Mouse (Mus musculus) heart, postnatal 0 days (tissue): Measurements from ENCODE around the gene Srd5a1. TPM values are rescaled to one million over a fixed set of nuclear protein-coding genes. Genes with fewer than 3 reads are reported as not detected.
"Not testable (repeated sequence)": the region's sequence is repeated elsewhere in the genome, so short reads cannot be mapped to it uniquely, and the experiment has no call there.

ENCODE experiments used
- ATAC-seq: fragments of 200-750 bp; cut with Nextera tagmentation; 2 replicates; pipeline ENCODE4 v1.8.0; 2017; ENCODE audit warnings: low read depth, moderate number of reproducible peaks, moderate library complexity; ENCODE audit not compliant: insufficient read depth
- DNase-seq: peaks from one replicate; pipeline ENCODE4 v3.0.0-alpha.2; 2016; ENCODE audit warnings: low spot score
- H3K27ac ChIP-seq: fragments of 300-500 bp; sonication (generic); 2 replicates; pipeline ENCODE4 v1.5.1; 2014; ENCODE audit warnings: low read depth, mild to moderate bottlenecking
- H3K27me3 ChIP-seq: fragments of 300-500 bp; sonication (generic); 2 replicates; pipeline ENCODE4 v1.6.1; 2014; ENCODE audit warnings: low read length, mixed read lengths; ENCODE audit not compliant: control insufficient read depth, insufficient read depth
- H3K36me3 ChIP-seq: fragments of 300-500 bp; sonication (generic); replicated peaks from 2 replicates; pipeline ENCODE4 v1.6.1; 2014; ENCODE audit warnings: low read length, mixed read lengths; ENCODE audit not compliant: control insufficient read depth, insufficient read depth
- H3K4me1 ChIP-seq: fragments of 300-500 bp; sonication (generic); 2 replicates; pipeline ENCODE4 v1.6.1; 2014; ENCODE audit warnings: antibody characterized with exemption; ENCODE audit not compliant: control insufficient read depth, insufficient read depth
- H3K4me2 ChIP-seq: fragments of 300-500 bp; sonication (generic); 2 replicates; pipeline ENCODE4 v1.6.1; 2014; ENCODE audit warnings: low read depth, mild to moderate bottlenecking, low read length, moderate library complexity
- H3K4me3 ChIP-seq: fragments of 300-500 bp; sonication (generic); 2 replicates; pipeline ENCODE4 v1.5.1; 2014; ENCODE audit warnings: low read depth, low read length
- H3K9ac ChIP-seq: fragments of 300-500 bp; sonication (generic); replicated peaks from 2 replicates; pipeline ENCODE4 v1.6.1; 2014; ENCODE audit warnings: low read depth, low read length, mixed read lengths
- H3K9me3 ChIP-seq: fragments of 300-500 bp; sonication (generic); replicated peaks from 2 replicates; pipeline ENCODE4 v1.6.1; 2016; ENCODE audit warnings: low read length; ENCODE audit not compliant: control insufficient read depth
- CTCF ChIP-seq: IDR thresholded peaks from 2 replicates; pipeline ENCODE4 v1.5.1; 2016; ENCODE audit warnings: antibody characterized with exemption, control low read depth, low read depth
- EP300 ChIP-seq: IDR thresholded peaks from 2 replicates; pipeline ENCODE4 v1.6.1; 2016; ENCODE audit warnings: antibody characterized with exemption, low read depth
- WGBS: fragments of 180-500 bp; shearing (Covaris S2); extraction: QIAGEN DNeasy Blood & Tissue Kit; methylation state at CpG from one replicate; pipeline ENCODE4 v1.1.7; 2014; 5-methylcytosine and 5-hydroxymethylcytosine counted together
- polyA plus RNA-seq: library from polyadenylated mRNA; unstranded; fragments of >200 nt; fragmentation: Nextera tagmentation; extraction: Ambion mirVana; gene quantifications from 2 replicates; pipeline ENCODE4 v1.2.1, GENCODE M21; 2015
- total RNA-seq: library from RNA; depleted of rRNA; stranded (reverse); fragments of >200 nt; gene quantifications from 2 replicates; pipeline ENCODE4 v1.2.3, GENCODE M21; 2014; ENCODE audit warnings: low replicate concordance

Gene Srd5a1
- total and polyA plus RNA-seq, 2 experiments from 2014 or later = 3.3 to 3.5 TPM

- 71% methylated on average over 5 of the region's 5 CpGs for whole genome bisulfite sequencing
These were observed 9.9 kb downstream of the Srd5a1 start for GRCm38 (mm10) chr13:69601321-69601720.

DNA sequence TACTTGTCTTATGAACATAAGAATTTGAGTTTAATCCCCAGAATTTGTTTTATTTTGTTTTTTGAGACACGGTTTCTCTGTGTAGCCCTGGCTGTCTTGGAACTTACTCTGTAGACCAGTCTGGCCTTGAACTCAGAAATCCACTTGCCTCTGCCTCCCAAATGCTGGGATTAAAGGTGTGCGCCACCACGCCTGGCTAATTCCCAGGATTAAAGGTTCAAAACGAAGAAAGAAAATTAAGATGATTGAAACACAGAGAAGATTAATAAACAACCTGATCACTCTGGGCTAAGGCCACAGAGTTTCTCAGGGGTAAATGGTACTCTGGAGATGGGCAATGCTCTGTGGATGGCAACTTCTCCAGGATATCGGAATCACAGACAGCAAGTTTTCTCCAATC lies 10.4 kb downstream of the Srd5a1 start:
- H3K9me3 ChIP-seq, H3K4me2 ChIP-seq, DNase-seq, H3K9ac ChIP-seq, H3K4me3 ChIP-seq, H3K36me3 ChIP-seq, ATAC-seq, H3K4me1 ChIP-seq, H3K27me3 ChIP-seq, H3K27ac ChIP-seq: not testable (repeated sequence)
- WGBS = 83% methylated on average over 5 of the region's 5 CpGs

More at GRCm38 (mm10) chr13:69601321-69601720, 9.9 kb downstream of the Srd5a1 start:
- H3K4me3 ChIP-seq = no peak overlapping the region
- no peaks in the 10 kb centered on the region for H3K36me3 ChIP-seq
- ATAC-seq = no peak
- no peak overlapping the region for H3K9ac ChIP-seq
- no peak for DNase-seq
- H3K27me3 ChIP-seq = no peaks in the 10 kb centered on the region
- no peak overlapping the region for H3K4me2 ChIP-seq
- H3K4me1 ChIP-seq = no peaks in the 10 kb centered on the region
- H3K9me3 ChIP-seq = no peaks in the 10 kb centered on the region
- TF ChIP-seq EP300 (no peak), CTCF (no peak)
- H3K27ac ChIP-seq = no peak overlapping the region

DNA sequence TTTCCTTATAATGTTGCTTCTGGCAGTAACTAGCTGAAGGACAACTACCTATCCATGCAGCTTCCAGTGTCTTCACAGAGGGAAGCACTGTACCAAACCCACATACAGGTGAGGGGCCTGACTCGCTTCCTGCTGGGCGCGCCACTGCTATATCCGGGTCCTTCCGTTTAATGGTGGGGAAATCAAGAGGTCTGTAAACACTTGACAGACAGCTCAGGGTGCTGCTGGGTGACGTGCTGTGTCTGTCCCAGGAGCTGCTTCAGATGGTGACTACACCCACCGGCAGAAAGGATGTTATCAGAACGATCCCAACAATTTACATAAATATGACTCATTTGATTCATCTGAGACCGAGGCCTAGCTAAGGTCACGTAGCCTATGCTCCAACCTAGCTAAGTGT lies 12.4 kb downstream of the Srd5a1 start:
- Histone ChIP-seq H3K4me2 (no peak overlapping the region), H3K27ac (no peak overlapping the region), H3K36me3 (no peaks in the 10 kb centered on the region), H3K9me3 (no peaks in the 10 kb centered on the region), H3K9ac (no peak overlapping the region), H3K4me3 (no peak overlapping the region), H3K4me1 (no peaks in the 10 kb centered on the region), H3K27me3 (no peaks in the 10 kb centered on the region)
- no peak for ATAC-seq
- 78% methylated on average over 10 of the region's 10 CpGs for WGBS
- DNase-seq = no peak
- TF ChIP-seq EP300 (no peak), CTCF (no peak)

GRCm38 (mm10) chr13:69596515-69596914 lies 14.7 kb downstream of the Srd5a1 start:
- H3K9me3 ChIP-seq = no peaks in the 10 kb centered on the region
- WGBS = 72% methylated on average over 2 of the region's 2 CpGs

DNA sequence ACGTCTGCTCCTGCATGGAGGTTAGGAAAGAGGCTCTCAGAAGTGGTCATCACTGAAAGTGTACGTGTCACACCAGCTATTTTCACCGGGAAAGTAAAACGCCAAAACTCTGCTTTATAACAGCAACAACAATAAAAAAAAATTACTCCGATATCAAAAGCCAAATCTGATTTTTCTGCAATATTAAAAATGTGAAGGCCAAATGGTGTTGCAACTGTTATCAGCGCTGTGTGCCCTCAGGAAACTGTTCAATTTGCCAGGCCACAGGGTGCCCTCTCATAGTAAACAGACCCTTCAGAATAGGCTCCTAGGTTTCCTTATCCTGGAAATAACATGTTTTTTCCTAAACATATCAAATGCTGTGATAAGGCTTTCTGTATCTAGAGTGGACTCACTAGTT lies 15.3 kb downstream of the Srd5a1 start:
- ATAC-seq (no peak), DNase-seq (no peak)
- no peak overlapping the region for H3K4me2 ChIP-seq
- no peak for TF ChIP-seq CTCF
- no peak for TF ChIP-seq EP300
- 84% methylated on average over 6 of the region's 6 CpGs for WGBS
- H3K4me3 ChIP-seq = no peak overlapping the region
- no peaks in the 10 kb centered on the region for H3K27me3 ChIP-seq
- H3K9ac ChIP-seq = no peak overlapping the region
- H3K4me1 ChIP-seq = no peaks in the 10 kb centered on the region
- no peaks in the 10 kb centered on the region for H3K36me3 ChIP-seq
- no peak overlapping the region for H3K27ac ChIP-seq
- no peaks in the 10 kb centered on the region for H3K9me3 ChIP-seq

More at GRCm38 (mm10) chr13:69596515-69596914, 14.7 kb downstream of the Srd5a1 start:
- Histone ChIP-seq H3K4me1 (no peaks in the 10 kb centered on the region), H3K9ac (no peak overlapping the region), H3K4me3 (no peak overlapping the region), H3K27ac (no peak overlapping the region), H3K4me2 (no peak overlapping the region), H3K27me3 (no peaks in the 10 kb centered on the region), H3K36me3 (no peaks in the 10 kb centered on the region)
- ATAC-seq (no peak), DNase-seq (no peak)
- no peak for TF ChIP-seq EP300
- no peak for TF ChIP-seq CTCF

- no peak overlapping the region for H3K9ac ChIP-seq
- no peak overlapping the region for H3K4me3 ChIP-seq
- H3K4me2 ChIP-seq = no peak overlapping the region
- H3K9me3 ChIP-seq = no peaks in the 10 kb centered on the region
- 75% methylated on average over 7 of the region's 7 CpGs for WGBS
- TF ChIP-seq CTCF (no peak), EP300 (no peak)
- H3K4me1 ChIP-seq = no peaks in the 10 kb centered on the region
- DNase-seq (no peak), ATAC-seq (no peak)
- H3K27me3 ChIP-seq = no peaks in the 10 kb centered on the region
- no peak overlapping the region for H3K27ac ChIP-seq
- H3K36me3 ChIP-seq = no peaks in the 10 kb centered on the region
These were observed 16.5 kb downstream of the Srd5a1 start for GRCm38 (mm10) chr13:69594577-69595256.
